Mouse (Mus musculus) T-cell, adult 66 days (primary cell): Measurements from ENCODE around the gene Eif4g3. TPM values are rescaled to one million over a fixed set of nuclear protein-coding genes. Genes with fewer than 3 reads are reported as not detected.

Source experiments
- total RNA-seq, 2 experiments: library from RNA; stranded (reverse); gene quantifications; 3 replicates in 1 of 2; 4 replicates in 1 of 2; pipeline ENCODE4 v1.2.4; 2023

The Eif4g3 gene
- total RNA-seq, result 100 to 1,000 TPM; 143 to 145 TPM

GRCm38 (mm10) chr4:137992890-137993289 lies at the start of gene Eif4g3:
Eif4g3 (plus strand) TSS chr4:137993022.

DNA sequence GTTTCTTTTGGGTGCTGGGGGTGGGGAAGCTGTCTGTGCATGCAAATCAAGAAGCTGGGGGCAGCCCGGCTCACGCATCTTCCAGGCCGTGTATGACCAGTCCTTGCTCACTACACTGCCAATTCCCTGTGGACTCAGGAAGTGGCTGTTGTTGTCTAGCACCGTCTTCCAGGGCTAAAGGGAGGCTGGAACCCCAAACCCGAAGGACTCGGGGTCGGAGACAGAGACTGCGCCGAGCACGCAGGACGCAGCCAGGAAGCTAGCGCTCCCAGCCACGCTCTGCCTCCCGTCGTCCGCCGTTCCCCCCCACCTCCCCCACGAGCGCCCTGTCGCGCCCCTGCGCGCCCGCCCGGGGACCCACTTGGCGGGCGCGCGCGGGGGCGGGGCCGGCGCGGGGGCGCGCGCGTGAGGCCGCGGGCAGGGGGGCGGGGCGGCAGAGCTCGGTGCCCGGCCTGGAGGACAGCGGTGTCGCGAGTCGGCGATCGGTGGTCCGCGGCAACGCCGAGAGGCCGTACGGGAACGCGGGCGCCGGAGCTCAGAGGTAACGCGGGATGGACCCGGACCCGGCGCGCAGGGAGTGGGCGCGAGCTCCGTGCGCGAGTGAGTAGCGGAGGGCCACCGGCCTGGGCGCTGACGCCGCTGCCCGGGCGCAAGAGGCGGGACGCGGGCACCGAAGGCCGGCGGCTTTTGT lies 223.5 kb downstream of the Eif4g3 start, which contains the start of gene Hp1bp3:
TSS of gene Hp1bp3 (plus strand) at position 97 of the 691 bp plus-strand sequence.

DNA sequence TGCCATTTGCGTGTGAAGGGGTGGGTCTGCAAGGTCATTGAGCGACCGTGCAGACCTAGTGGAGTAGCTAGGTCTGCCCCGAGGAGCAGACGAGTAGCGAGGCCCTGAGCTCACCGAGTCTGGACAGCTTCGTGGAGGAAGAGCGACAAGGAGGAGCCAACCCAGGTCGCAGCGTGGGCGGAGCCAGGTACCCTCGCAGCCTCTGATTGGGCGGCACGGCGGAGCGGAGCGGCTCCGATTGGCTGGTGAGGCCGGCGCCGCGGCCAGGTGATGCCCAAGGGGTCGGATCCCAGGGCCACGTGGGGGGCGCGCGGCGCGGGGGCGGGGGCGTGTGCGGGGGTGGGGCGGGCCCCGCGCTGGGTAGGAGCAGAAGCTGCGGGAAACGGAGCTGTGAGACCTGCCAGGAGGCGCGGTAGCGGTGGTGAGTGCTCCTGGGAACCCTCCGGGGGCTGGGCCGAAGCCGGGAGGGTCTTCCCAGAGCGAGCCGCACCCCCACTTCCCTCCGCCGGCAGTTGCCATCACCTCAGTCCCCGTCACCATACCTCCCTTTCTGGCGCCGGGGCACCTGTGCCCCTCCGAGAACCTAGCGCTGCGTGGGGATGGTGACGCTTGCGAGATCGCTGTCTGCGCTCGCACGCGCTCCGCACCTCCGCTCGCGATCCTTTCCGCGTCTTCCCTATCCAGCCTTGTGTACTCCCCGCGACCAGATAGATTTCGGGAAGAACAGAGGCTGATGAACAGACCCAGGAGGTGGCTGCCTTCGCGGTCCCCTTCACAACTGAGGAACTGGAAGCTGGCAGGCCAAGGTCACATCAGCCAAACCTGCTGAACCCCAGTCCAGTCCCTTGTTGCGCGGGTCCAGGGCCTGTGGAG lies 257.5 kb downstream of the Eif4g3 start, which contains the start of the genes Sh2d5 and Kif17:
TSS of gene Sh2d5 (plus strand) at position 316 of the 873 bp plus-strand sequence.
TSS of gene Kif17 (plus strand) at position 348 of the 873 bp plus-strand sequence.

Other genes with a start within 250 kb of the Eif4g3 start
- 10 to 100 TPM; 10.4 to 15.1 TPM for gene Alpl, start 196.6 kb upstream of the Eif4g3 start, total RNA-seq
- 10 to 100 TPM; 21.9 to 31.0 TPM for gene Ece1, start 130.8 kb upstream of the Eif4g3 start, total RNA-seq
- 100 to 1,000 TPM; 202 to 204 TPM for gene Hp1bp3, start 223.3 kb downstream of the Eif4g3 start, total RNA-seq